Mouse (Mus musculus) mouse embryonic stem cell (cell line): ENCODE measurements around the gene Dcx.

Source experiments
- in situ Hi-C, 2 experiments: fragments of 300-500 bp; cut with MboI; formaldehyde crosslinking; loops; 1 replicate in 1 of 2; 3 replicates in 1 of 2; pipeline ENCODE4 v1.14.3; 2019 to 2020; ENCODE audit warnings: low sequenced_read_pairs in 2 of 2, low pct_unique_long_range_greater_than_20kb in 1 of 2, mixed read lengths in 1 of 2; ENCODE audit not compliant: unreplicated experiment in 1 of 2

The Dcx gene

DNA sequence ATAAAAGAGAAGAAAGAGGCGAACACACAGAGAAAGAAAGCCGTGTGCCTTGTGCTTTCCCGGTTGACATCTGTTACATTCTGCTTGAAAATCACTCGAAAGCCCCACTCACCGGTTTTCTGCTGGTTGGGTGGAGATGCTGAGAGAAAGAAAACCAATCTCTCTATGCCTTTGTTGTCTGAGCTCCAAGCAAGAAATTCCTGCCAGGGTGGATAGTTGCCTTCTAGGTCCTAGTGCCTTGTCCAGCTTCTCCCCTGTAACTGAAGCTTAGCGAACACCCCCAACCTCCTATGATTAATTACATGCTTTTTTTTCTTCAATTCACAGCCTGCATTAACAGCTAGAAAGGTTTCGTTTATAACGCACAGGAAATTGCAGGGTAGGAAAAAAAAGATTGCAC lies at the start of gene Dcx:
Gene Dcx, minus strand, starts transcription at position 354 of the 400 bp plus-strand sequence.
- in situ Hi-C loops = no loop called here

DNA sequence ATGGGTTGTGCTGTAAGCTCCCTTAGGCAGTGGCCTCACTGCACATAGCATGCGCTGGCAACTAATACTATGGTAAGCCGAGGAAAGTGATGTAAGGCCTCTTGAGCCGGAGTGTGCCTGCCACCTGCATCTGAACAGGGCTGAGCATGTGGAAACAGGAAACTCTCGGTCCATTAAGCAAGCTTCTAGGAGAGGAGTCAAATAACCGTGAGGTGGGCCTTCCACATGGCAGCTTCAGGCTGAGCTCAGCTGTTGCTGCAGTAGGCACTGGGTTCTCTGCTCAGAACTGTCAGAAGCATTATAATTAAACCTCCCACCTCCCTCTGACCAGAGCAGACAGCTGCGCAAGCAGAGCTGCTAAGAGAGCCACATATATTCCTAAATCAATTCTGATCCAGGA lies 33.1 kb upstream of the Dcx start:
- in situ Hi-C loops = no loop called here

DNA sequence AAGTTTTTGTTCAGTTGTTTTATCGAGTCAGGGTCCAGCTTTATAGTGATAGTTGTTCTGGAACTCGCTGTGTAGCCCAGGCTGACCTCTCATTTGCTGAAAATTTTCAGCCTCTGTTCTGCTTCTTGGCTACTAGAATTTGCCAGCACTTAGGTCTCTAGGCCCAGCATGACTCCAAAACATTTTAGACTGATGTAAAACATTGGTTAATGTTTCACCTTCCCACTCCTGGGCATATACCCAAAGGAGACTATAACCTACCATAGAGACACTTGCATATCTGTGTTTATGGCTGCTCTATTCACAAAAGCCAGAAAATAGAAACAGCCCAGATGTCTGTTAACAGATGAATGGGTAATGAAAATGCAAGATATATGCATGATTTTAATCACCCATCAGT lies 560 bp upstream of the Dcx start:
- in situ Hi-C loops = no loop called here

DNA sequence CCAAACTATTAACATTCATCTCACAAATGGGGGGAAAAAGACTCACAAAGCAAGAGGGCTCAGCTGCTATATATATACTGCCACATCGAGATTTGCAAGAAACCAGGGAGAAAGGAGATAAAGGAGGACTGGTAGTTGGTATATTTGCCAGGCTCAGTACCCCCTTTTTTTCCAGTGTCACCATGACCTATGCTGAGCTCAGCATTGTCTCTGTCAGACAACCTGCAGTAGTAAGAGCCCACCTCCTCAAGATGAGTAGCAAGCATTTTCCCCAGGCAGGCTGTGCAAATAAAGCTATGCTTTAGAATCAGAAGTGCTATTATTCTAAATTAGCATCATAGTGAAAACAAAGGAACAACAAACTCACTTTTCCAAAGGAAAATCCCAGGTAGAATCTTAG lies 581 bp downstream of the Dcx start:
- in situ Hi-C loops = no loop called here

DNA sequence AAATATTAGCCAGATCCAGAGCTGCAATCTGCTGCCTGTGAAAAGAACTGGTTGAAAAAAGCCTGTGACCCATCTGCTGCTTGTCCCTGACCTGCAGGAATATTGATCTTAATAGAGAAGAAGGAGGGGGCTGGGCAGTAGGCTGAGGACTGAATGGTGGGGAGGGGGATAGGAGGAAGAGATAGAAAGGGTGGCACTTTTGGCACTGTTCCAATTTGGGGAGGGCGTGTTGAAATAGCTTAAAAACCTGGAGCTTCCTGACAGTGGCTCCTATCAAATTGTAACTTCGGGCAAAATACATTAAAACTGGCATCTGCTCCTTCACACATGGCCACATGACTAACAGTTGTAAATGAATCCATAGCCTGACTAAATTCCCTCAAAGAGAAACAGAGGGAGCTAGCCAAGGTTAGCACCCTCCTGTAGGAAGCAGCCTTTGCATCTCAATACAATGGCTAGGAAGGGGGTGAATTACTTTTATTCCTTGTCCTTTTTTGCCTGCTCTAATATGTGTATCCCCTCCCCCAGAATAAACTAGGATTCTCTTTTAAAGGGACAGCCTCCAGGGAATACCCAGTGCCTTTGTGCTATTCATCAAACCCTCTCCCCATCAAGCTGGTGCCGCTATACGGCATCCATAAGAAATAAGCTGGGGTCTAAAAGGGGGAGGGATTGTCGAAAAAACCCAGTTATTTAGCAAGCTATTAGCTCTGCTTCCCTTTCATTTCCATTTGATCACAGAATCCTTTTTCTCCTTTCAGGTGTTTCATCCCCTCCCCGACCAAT lies 1.5 kb downstream of the Dcx start:
- in situ Hi-C loops = no loop called here

DNA sequence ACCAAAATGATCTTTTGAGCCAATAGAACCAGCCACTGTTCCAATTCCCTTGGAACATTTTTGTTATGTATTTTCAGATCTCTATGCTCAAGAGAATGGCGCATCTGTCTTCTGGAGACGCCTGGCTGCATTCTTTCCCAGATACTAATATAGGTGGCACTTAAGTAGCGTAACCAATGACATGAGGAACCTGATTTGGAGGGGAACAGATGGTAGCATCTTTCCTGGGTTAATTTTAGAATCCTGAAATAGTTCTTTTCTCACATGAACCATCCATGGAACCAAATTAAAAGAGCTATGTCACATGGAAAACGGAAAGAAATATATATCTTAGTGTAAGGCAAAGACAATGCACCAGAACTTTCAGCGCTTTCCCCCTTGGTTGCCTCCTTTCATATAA lies 11.0 kb downstream of the Dcx start:
- in situ Hi-C loops = no loop called here

DNA sequence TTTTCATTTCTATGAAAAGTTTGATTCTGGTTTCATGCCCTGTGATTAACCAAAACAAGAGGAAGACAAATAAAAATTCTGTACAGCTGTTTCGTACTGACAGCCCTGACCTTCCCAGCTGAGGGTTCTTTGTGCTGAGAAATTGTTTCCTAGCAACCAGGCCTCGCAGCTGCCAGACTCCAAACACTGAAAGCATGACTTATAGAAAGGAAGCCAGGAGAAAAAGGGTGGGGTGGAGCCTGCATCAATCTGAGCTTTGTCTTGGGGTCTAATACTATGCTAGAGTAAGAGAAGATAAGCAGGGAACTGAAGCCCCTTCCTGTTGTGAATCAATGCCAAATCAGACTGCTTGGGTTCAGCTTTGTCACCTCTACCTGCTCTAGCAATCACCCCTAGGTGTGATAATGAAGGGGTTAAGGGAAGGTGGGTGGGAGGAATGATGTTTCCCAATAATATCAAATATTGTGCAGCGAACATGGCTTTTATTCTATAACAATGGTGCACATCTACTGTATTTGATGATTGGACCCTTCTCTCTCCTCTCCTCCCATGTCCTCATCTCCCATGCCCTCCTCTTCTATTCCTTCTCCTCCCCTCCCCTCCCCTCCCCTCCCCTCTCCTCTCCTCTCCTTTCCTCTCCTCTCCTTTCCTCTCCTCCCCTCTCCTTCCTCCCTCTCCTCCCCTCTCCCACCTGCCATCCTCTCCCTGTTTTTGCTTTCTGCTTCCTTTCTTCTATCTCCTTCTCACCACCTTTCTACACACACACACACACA lies 26.2 kb downstream of the Dcx start:
- in situ Hi-C loops = no loop called here

DNA sequence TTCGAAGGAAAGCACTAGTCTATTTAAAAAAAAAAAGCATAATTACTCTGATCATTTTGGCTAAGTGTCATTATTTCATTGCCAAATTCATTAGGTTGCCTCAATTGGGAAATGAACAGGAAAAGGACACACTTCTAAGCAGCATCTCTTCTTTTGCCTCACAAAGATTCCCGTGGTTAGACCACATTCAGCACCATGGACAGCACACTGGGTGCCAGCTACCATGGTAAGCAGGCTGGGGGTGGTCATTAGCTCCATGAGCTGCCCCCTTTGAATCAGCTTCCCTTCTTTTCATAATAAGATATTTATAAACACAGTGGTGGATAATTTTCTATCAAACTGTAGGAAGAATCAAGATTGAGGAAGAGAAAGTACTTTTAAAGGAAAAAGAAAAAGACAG lies 28.4 kb downstream of the Dcx start:
- in situ Hi-C loops = no loop called here

DNA sequence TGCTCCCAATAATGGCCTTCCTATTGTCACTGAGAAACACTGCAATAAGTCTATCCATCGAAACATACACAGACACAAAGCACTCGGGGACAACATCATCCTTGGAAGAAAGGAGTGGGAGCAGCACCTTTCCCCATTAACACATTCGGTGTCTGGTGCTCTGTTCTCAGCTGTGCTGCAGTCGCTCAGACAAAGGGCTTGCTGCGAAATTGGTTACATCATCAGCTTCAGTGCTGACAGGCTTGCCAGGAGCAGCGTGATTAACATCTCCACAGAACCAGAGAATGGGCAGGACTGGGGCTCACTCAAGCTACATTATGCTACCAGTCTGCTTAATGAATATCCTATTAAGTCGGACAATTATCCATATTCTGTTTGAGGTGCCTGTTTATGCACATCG lies 30.8 kb downstream of the Dcx start:
- in situ Hi-C loops = no loop called here

DNA sequence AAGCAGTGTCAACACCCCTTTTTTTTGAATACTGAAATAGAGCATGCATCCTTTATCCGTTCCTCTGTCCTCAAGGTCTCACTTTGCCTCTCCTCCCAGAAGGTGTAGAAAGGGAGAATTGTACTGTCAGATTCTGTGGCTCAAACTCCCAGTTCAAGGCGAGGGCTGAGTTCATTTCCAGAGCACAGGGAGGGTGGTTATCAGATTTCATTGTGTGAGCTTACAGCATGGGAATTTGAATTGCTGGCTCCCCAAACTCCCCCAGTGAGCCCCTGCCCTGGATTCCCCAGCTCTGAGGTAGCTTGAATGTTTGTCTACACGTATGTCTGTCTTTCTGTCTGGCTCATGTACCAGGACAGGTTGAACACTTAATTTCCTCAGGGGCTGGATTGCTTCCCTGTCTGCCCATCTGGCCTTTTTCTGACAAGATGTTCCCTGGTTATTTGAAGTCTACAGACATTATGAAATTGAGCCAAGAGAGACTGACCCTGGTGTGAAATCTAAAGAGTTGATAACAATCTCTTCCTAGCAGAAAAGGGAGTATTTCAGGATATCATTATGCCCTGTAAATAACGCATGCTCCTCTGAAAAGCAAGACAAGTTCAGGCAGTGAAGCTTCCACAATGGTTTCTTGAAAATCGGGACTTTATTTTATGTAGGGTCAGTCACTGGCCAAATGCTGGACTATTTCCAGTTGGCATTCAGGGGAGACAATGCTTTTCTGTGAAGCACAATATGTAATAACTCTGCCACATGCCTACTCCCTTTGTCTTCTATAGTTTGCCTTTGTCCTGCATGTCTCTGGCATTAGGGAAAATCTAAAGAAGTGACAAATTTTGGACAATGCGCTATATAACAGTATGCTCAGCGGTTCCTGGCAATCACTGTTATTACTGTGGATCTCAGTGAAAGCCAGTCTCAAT lies 35.5 kb downstream of the Dcx start:
- in situ Hi-C loops = no loop called here

DNA sequence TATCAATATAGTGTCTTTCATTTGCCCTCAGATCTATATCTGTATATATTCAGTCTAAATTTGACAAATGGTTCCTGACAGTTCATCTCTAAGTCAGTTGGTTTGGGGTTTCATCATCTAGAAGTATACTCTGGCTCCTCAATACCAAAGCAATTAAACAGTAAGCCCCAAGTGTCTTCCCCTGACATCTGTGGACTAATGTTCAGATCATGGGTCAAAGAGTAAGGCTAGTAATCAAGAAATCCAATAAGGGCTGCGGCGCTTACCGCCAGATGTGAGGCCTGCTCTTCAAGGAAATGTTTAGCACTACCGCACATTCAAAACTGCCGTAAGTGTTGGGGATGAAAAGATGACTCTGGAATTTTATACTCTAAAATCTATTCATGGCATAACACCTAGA lies 36.2 kb downstream of the Dcx start:
- in situ Hi-C loops = no loop called here

DNA sequence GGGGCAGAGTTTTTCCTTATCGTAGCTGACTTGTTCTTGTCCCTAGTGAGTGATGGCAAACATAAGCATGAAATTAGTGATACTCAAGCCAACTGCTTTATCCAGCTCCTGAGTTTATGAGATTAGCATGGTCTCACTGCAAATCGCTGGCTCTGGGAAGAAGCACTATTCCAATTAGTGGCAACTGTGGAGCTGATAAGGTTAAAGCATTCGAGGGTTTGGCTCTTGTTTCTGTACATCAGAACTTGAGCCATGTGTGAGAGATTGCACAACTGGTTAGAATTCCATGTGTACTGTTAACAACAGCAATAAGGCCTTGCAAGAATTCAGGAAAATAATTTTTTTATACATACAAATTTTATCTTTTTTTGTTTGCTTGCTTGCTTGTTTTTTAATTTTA lies 39.9 kb downstream of the Dcx start:
- in situ Hi-C loops = no loop called here

DNA sequence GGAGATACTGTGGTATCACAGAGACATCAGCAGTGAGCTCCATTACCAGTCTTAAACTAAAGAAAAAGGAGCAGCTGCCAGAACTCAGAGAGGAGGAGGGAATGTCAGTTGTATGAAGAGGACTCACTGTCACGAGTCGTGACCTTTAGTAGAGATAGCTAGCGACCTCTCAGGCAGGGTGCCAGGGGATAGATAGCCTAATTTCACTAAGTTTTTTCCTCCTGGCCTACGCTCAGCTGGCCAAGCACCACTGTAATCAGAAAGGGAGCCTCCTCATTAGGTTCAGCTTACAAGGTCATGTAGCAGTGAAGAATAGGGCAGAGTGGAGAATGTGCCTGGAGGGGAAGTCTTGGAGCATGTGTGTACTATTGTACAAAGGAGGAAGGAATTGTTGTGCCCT lies 47.3 kb downstream of the Dcx start:
- in situ Hi-C loops = no loop called here

DNA sequence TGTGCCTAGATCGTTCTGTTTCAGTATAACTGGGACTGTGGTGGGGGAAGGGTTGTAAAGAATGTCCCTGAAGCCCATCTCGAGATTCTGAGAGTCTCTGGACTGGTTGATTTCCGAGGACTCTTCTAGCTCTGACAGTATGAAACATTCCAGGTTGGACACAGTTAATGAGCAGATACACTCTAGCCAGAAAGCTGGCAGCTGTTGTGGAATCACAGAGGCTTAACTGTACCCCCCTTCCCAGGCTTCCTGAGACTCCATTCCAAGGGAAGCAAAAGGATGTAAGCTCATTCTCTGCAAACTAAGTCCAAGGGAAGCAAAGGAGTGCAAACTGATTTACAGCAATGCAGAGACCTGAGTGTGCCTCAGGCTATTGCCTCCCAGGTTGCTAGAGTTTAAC lies 48.2 kb downstream of the Dcx start:
- in situ Hi-C loops = no loop called here

DNA sequence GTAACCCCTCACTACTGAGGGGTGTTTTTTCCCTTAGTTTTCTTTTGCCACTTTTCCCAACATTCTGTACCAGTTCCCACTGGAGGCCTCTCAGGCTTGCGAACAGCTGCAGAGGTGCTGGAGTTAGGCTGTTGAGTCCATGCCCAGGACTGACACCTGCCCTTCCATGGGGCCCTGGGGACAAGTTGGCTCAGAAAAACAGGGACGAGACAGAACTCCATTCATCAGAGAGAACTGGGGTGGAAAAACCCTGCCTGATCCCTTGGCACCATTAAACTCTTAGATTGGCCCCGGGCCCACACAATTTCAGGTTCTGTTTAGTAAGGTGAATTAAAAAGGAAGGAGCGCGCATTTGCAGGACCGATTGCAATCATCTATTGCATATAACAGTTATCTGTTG lies 48.8 kb downstream of the Dcx start:
- in situ Hi-C loops = no loop called here

DNA sequence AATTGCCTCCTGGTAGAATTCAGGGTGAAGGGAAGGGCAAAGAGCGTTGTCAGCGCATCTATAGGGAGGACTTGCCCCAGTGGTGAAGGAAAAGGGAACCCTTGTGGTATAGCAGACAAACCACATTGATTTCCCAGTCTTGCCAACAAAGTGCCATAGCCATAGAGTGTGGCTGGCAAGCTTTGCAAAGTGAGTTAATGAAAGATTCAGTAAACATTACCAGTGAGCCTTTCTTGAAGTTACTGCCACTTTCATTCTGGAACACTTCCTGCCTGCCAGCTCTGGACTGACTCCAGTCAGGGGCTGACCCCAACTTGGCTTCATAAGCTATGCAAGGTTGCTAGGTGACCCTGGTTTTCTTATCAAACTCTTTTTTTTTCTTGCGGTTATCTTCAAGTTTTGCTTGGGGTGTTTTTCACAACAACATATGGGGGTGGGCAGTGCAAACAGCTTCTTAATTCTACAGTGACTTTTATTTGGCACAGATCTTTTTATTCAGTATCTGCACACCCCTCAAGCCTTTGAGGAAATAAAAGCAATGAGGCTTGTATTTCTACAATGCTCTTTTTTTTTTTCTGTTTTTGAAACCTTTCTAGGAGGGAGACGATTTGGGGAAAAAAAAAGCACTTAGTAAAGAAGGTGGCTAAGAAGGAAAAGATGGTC lies 51.2 kb downstream of the Dcx start:
- in situ Hi-C loops = no loop called here

DNA sequence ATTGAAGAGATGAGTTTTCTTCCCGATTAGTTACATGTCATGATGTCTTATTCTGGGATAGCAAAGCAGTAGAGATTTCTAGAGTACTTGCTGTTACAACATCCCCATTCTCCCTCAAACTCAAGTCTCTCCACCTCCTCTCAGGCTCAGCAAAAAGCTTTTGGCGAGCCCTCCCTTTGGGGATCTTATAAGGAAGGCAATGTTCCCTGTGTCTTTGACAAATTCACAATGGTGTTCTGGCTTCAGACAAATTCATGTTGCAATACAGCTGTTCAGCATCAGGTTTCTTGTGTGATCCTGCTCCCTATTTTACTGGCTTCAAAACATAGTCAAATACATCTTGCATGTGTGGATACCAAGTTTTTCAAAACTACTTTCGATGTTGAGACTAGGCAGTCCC lies 53.5 kb downstream of the Dcx start:
- in situ Hi-C loops = no loop called here

DNA sequence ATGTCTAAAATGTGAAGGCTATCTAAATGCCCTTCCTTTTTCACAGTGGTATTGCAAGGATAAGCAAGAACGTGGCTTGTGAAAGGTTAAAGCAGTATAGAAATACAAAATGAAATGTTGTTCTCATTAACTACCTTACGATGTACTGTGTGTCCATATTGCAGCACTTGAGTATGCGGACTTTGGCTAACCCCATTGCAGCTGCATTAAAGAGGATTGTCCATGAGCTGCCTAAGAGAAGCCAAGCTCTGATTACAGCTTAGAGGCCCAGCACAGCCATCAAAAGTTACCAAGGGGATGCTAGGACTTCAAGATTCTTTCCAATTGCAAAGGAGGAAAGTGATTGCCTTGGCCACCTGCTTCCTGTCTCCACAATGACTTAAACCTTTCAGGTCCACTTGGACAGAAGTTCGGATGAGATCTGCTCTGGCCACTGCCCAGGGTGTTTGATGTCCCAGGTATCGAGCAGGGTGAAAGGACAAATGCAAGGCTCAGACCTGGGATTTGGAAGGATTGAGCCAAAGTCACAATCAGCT lies 65.9 kb downstream of the Dcx start:
- in situ Hi-C loops = no loop called here
